Mouse (Mus musculus) adrenal gland, postnatal 10 days (tissue): ENCODE measurements around the gene Fam193b. TPM values are rescaled to one million over a fixed set of nuclear protein-coding genes. Genes with fewer than 3 reads are reported as not detected.

ENCODE experiments used
- DNase-seq: peaks from one replicate; pipeline ENCODE4 v3.0.0; 2021; ENCODE audit warnings: mixed read lengths
- microRNA-seq: library from miRNA; unstranded; fragments of <30 nt; microRNA quantifications from one replicate; pipeline ENCODE4 v1.2.0, GENCODE M21; 2021
- total RNA-seq, 2 experiments: library from RNA; stranded (reverse); gene quantifications; 2 replicates each; pipeline ENCODE4 v1.2.3; 2021

The Fam193b gene
- total RNA-seq, 2 experiments from 2014 or later, result 32.4 to 52.0 TPM

- no peak for DNase-seq
Measured at GRCm38 (mm10) chr13:55500575-55500974, 70.3 kb downstream of the Fam193b start.

- DNase-seq, result no peak
Measured at GRCm38 (mm10) chr13:55498906-55499305, 72.0 kb downstream of the Fam193b start.

GRCm38 (mm10) chr13:55496661-55497060, 74.3 kb downstream of the Fam193b start:
- DNase-seq, result peak; percentile 62

GRCm38 (mm10) chr13:55495702-55496101, 75.2 kb downstream of the Fam193b start:
- no peak for DNase-seq

- DNase-seq, result peak; percentile 71
Measured at GRCm38 (mm10) chr13:55494883-55495621, 75.9 kb downstream of the Fam193b start.

- DNase-seq, result no peak
Measured at GRCm38 (mm10) chr13:55494257-55494656, 76.7 kb downstream of the Fam193b start.

Small RNAs within 50 kb of the gene (microRNA-seq; reads per million reads assigned to microRNA genes)
- 2.3 reads per million for gene Mir6945

Other genes with a start within 250 kb of the Fam193b start
- 10 to 100 TPM; 54.8 to 67.8 TPM for gene Rab24, start 249.2 kb downstream of the Fam193b start, total RNA-seq
- 10 to 100 TPM; 11.0 to 12.8 TPM for gene Mxd3, start 241.3 kb downstream of the Fam193b start, total RNA-seq
- gene Lman2, start 208.3 kb downstream of the Fam193b start, total RNA-seq, result 100 to 1,000 TPM; 105 to 113 TPM
- gene Rgs14, start 201.4 kb downstream of the Fam193b start, total RNA-seq, result 1 to 10 TPM; 1.9 to 2.6 TPM
- under 1 TPM in 1 of 2 experiments, not detected in 1; 0.42 TPM for gene Slc34a1, start 172.9 kb downstream of the Fam193b start, total RNA-seq
- not detected for gene Pfn3, start 155.9 kb downstream of the Fam193b start, total RNA-seq
- 100 to 1,000 TPM in 1 of 2 experiments, 10 to 100 TPM in 1; 39.7 to 101 TPM for gene F12, start 144.3 kb downstream of the Fam193b start, total RNA-seq
- gene Grk6, start 126.0 kb downstream of the Fam193b start, total RNA-seq, result 10 to 100 TPM; 40.2 to 47.0 TPM
- gene Prr7, start 106.9 kb downstream of the Fam193b start, total RNA-seq, result 1 to 10 TPM; 3.7 to 4.2 TPM
- 10 to 100 TPM; 32.1 to 41.6 TPM for gene Dbn1, start 83.0 kb downstream of the Fam193b start, total RNA-seq
- 10 to 100 TPM; 31.6 to 39.4 TPM for gene Pdlim7, start 57.4 kb downstream of the Fam193b start, total RNA-seq
- 1 to 10 TPM; 5.0 to 5.1 TPM for gene Dok3, start 41.8 kb downstream of the Fam193b start, total RNA-seq
- gene Ddx41, start 34.5 kb downstream of the Fam193b start, total RNA-seq, result 10 to 100 TPM; 38.5 to 39.9 TPM
- 100 to 1,000 TPM; 144 to 146 TPM for gene Tmed9, start 2.6 kb upstream of the Fam193b start, total RNA-seq
- gene B4galt7, start 28.8 kb upstream of the Fam193b start, total RNA-seq, result 10 to 100 TPM; 11.7 to 14.9 TPM
- 10 to 100 TPM; 27.4 to 28.4 TPM for gene Caml, start 51.9 kb upstream of the Fam193b start, total RNA-seq
- 10 to 100 TPM; 30.6 to 36.4 TPM for gene Ddx46, start 63.9 kb upstream of the Fam193b start, total RNA-seq
- 10 to 100 TPM; 52.5 to 53.8 TPM for gene B230219D22Rik, start 122.0 kb upstream of the Fam193b start, total RNA-seq
- gene Txndc15, start 143.5 kb upstream of the Fam193b start, total RNA-seq, result 10 to 100 TPM; 53.2 to 55.6 TPM
- gene Pcbd2, start 156.2 kb upstream of the Fam193b start, total RNA-seq, result 10 to 100 TPM; 73.5 to 74.7 TPM
- under 1 TPM in 1 of 2 experiments, not detected in 1; 0.21 TPM for gene Catsper3, start 213.4 kb upstream of the Fam193b start, total RNA-seq